Mouse (Mus musculus): ENCODE measurements around the gene Slc35e3.

Slc35e3 gene

DNA sequence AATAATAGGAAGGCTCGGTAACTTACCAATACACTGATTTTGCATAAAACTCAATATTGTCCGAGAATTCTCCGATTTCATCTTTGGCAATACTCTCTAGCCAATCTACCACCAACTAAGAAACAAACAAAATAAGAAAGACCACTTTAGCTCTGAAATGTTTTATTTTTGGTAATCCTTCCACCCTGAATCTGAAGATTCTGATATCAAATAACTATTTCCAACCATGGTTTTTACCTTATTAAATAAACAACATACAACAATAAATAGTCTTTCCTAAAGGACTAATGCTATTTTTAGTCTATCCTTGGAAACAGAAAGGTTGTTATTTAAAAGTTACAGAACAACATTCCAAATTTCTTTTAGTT lies 30.9 kb upstream of the Slc35e3 start:
- ATAC-seq (ENCODE audit: insufficient number of reproducible peaks, low FRiP score, low TSS enrichment), result no peak

DNA sequence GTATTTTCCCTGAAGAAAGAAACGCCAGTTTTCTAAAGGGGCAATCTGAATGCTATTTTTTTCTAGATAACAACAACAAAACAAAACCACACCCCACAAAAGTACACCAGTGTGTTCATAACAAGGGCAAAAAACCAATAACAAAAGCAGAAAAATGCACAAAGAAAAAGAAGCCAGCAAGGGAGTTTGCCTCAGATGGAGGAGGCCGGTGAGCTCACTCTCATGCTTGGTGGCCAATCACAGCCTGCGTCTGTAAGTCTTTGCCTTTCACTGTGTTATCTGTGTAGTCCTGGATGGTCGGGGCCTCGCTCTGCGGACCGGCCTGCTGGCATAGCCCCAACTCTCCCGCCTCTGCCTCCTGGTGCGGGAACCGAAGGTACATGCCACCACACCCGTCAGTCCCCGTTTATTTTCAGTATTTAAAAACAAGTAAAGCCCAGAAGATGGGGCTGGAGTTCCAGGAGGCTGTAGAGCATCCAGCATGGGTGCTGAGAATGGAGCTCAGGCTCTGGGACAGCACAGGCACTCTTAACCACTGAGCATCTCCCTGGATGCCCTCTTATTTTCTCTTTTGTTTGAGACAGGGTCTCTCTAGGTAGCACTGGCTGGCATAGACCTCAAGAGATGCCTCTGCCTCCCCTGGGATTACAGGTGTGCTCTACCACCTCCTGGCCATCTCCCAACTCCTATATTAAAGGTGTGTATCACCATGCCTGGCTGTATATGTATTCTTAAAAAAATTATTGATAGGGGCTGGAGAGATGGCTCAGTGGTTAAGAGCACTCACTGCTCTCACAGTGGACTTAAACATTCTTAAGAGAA lies 30.3 kb upstream of the Slc35e3 start:
- no peak for ATAC-seq (ENCODE audit: insufficient number of reproducible peaks, low FRiP score, low TSS enrichment)

DNA sequence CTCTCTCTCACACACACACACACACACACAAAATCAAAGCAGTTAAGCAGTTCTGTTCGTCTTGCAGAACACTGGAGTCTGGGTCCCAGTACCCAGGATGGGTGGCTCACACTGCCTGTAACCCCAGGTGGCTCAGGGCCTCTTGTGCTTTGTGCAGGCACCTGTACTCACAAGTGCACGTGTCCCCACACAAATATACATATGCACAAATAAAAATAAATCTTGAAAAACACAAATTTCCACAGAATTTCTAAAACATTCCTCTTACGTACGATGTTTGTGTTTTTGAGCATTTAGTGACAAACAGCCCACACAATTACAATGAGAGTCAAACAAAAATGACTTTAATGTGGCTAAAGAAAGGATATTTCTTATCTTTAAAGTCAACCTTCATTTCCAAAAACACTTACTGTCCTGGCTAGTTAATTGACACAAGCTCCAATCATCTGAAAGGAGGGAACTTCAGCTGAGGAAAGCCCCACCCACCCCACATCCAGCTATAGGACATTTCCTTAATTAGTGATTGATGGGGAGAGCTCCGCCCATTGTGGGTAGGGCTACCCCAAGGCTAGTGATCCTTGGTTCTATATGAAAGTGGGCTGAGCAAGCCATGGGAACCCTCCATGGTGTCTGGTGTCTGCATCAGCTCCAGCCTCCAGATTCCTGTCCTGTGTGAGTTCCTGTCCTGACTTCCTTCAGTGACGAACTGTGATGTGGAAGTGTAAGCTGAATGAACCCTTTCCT lies 29.4 kb upstream of the Slc35e3 start:
- no peak for ATAC-seq (ENCODE audit: insufficient number of reproducible peaks, low FRiP score, low TSS enrichment)

DNA sequence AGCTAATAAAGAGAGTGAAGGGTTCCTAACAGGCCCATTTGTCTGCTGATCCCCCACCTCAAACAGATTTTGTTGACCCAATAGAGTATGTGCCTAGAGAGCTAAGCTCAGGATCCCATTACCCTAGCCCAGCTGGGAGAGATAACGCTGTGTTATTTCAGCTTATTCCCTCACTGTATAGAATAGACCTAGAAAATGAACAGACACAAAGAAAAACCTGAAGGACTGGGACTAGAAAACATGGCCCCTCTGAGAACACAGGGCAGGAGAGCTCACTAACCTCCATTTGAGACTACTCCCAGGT lies 28.6 kb upstream of the Slc35e3 start:
- ATAC-seq (ENCODE audit: insufficient number of reproducible peaks, low FRiP score, low TSS enrichment), result no peak

DNA sequence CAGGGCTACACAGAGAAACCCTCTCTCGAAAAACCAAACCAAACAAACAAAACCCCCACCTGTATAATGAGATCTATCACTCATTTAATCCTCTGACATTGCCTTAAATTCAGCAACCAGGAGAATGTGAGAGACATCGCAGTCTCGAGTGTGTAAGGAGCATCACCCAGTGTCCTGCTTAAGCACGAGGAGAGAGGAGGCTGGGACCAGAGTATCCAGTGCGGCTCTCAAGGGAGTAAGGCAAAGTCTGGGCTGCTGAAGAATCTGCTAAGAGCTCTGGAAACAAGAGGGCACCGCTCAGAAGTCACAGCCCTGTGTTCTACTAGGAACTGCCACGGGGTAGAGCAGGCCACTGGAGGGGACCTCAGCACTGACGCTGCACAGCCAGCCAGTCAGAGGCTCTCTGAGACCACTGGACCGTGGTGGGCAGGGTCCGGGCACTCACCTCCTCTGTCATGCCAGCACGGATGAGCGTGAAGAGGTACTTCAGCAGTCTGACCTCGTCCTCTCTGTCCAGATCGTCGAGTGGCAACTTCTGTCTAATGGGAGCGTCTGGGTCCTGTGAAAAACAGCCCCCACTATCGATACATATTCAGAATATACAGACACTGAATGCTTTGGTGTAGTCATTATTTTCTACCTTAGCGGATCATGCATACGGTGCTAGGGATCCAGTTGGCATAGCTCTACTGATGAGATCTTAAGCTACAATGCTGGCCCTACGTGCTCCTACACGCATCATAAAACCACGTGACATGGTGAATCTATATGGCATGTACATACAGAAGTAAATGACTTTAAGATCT lies 28.0 kb upstream of the Slc35e3 start:
- no peak for ATAC-seq (ENCODE audit: insufficient number of reproducible peaks, low FRiP score, low TSS enrichment)

DNA sequence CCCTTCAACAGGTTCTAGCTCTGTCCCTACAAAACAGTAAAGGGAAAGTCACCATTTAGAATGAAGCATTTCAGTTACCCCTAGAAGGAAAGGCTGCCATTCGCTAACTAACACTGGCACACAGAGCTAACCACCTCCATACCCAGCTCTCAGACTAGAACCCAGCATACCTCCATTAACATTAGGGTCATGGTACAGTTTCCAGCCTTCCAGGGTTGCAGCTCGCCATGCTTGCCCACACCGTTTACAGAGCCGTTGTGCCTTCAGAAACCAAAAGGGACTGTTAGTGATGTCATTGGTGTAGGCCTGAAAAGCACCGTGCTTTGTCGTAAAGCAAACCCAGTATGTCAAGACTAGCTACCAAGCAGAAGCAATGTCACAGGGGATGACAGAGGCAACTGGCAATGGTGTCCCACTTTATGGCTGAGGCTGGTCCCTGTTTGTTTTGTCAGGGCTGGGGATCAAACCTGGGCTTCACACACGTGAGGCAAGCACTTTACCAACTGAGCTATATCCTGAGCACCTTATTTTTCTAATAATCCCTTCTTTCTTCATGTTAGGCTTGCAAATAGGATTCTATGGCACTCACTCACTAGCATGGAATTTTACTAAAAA lies 27.0 kb upstream of the Slc35e3 start:
- no peak for ATAC-seq (ENCODE audit: insufficient number of reproducible peaks, low FRiP score, low TSS enrichment)

DNA sequence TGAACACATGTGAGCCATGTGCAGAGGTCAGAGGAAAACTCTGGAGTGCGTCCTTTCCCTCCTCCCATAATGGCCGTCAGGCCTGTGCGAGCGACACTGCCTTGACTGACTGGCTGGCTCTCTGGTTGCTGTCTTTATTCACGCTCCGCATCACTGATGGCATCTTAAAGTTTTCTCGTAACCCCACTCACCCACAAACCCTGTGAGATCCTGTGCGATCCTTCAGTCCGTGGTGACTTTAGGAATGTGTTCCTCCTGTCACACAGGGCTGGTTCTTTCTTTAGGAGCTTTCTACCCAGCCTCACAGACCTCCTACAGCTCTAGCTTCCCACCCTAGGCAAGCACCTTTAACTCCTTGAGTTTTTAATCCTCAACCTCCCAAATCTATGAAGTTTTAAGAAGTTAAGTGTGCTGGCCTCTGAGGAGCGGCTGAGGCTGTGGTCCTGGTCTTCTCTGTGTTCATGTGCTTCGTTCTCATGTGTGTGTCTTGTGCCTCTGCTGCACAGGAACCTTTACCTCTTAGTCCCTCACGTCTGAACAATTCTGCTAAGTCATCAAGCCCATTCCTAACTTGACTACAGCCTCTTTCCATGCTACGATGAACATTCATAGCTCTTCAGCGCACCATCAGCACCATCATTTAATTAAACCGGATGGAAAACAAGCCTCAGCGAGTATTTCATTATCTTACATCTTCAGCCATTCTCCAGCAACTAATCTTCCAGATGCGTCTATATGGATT lies 26.4 kb upstream of the Slc35e3 start:
- ATAC-seq (ENCODE audit: insufficient number of reproducible peaks, low FRiP score, low TSS enrichment), result no peak

DNA sequence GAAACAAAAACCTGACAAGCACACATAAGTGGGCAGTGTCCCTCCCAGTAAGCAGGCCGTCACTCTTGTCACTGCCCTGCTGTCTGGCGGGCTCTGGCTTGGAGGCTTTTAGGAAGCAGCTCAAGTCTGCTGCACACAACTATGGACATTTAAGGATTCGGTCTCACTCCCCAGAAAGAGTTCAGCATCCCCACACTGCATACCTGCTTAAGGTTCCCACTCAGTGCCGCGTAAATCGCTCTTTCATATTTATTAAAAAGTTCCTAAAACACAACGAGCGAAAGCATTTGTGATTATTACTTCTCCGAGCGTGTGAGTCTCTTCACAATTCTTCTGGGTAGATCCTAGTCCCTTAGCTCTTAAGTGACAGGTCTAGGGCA lies 25.0 kb upstream of the Slc35e3 start:
- no peak for ATAC-seq (ENCODE audit: insufficient number of reproducible peaks, low FRiP score, low TSS enrichment)

DNA sequence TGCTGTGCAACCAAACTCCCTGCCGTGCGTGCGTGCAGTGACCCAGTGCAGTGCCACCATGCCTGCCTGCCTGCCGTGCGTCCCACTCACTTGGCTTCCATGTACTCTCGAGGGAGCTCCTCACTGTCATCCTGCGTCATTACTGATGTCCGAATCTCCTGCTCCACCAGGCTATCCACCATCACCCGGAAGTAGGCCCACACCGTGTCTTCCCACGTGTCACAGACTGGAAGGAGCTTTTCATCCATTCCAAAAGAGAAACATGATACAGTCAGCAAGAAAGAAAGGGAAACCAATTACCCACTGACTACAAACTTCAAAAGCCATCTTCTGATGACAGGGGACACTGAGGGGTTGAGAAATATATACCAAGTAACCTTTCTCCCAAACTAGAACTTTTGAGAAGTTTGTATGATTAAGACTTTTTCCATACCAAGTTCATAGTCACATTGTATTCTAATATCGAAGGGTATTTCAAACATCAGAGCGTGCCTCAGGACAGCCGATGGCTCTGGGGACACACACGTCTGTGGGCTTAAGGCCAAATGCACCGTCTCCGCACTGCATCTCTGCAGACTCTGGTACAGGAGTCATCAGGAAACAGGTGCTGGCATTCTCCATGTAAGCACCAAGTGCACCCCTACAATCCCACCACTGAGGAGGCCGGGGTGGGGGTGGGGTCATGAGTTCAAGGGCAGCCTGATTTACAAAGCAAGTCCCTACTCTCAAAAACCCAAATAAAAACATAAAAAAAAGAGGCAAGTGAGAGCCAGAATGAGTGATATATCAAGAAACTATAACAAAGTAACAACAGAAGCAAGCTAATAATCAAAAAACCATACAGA lies 24.3 kb upstream of the Slc35e3 start:
- no peak for ATAC-seq (ENCODE audit: insufficient number of reproducible peaks, low FRiP score, low TSS enrichment)

DNA sequence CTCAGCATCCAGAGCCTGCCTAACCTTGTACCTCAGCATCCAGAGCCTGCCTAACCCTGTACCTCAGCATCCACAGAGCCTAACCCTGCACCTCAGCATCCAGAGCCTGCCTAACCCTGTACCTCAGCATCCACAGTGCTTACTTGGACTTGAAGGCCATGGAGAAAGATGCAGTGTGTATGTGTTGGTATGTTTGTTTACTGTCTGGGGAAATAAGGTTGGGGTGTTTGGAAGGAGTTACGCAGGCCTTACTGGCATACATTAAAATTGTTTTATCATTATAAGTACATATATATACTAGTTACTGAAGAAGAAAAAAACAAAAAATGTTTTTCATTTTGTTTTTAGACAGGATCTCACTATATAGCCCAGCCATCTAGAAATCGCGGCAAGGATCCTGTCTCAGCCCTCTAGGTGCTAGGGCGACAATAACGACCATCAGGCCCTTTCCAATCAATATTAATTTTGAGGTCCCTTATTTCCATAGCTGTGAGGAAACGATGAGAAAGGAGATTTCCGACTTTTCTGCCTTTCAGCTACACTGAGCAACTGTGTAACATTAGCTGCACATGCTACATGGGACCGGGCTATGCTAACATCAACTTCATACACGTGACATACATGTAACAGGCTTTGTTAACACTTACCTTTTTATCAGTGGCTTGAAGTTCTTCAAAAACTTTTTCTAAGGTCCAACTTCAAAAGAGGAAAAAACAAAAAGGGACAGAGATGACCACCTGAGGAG lies 23.5 kb upstream of the Slc35e3 start:
- ATAC-seq (ENCODE audit: insufficient number of reproducible peaks, low FRiP score, low TSS enrichment), result no peak

DNA sequence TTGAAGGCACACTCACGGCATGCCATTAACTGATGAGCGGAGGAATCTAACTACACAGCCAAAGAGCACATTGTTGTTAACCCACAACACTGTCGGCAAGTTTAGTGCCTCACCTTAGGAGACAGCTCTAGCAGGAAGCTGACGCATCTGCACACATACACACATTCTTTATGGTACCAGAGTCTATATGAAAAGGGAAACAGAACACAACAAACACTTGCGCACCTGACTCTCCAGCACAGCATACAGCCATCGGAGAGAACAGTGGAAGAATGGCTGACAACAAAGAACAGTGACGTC lies 21.9 kb upstream of the Slc35e3 start:
- ATAC-seq (ENCODE audit: insufficient number of reproducible peaks, low FRiP score, low TSS enrichment), result no peak

DNA sequence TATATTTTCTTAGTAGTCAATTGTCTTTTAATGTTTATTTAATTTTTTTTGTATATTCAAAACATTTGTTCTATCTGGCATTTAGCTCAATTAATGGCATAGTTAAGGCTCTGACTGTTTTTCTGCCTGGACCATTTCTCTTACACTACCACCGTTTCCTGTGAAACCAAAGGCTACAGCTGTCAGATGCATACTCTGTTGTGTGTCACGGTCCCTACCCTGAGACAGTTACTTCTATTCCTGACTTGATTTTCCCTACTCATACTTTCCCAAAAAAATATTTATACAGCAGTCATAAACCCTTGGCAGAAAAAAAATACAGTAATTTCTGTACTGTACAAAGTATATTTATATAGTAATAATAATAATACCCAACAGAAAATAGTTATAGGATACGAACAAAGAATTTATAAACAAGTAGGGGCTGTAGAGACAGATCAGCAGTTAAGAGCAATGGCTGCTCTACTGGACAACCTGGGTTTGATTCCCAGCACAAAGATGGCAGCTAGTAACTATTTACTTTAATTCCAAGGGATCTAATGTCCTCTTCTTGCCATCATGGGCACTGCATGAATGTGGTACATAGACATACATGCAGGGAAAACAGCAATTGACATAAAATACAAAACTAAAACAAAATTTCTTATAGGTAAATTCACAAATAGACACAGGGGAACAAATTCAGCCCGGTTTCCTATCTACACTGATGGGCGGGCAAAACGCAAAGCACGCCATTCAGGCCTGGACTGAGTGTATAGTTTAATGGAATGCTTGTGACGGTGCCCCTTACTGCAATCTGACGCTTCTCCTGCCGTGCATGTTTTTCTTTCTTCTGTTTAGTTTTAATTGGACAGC lies 21.3 kb upstream of the Slc35e3 start:
- ATAC-seq (ENCODE audit: insufficient number of reproducible peaks, low FRiP score, low TSS enrichment), result no peak

DNA sequence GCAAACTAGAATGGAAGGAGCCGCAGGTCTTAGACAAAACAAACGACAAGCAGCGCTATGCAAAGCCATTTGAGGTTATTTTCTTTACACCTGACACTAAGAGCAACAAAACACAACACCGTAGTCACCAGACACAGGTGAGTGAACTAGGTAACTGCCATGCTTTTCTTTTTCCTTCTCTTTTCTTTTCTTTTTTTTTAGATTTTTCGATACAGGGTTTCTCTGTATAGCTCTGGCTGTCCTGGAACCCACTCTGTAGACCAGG lies 20.7 kb upstream of the Slc35e3 start:
- no peak for ATAC-seq (ENCODE audit: insufficient number of reproducible peaks, low FRiP score, low TSS enrichment)

DNA sequence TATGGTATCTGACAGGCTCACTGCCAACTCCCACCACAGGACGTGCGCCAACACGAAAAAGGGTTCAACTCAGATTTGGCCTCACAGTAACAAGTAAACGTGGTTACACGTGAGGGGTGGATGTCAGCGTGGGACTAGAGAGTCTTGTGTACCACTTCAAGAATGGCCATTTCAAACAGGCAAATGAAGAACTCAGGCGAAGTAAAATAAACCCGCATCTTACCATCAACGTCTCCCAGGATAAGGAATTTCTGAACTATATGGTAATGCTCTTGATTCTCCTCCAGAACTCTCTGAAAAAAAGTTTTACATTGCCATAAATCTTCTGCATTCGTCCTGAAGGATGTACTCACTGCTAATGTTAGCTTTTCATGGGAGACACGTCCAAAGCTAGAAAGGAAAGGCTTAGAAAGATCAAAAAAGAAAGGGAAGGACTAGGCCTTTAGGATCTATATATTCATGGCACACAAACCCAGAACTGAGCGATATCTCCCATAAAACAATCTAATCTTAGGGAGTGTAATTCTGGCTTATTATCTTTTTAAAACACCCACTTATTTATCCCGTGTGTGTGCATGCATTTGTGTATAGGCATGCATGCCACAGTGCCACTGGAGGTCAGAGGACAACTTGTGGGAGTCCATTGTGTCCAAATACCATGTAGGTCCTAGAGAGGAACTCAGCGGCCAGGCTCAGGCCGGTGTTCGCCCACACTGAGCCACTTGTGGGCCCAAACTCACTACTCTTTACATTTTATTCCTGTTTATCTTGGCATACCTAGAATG lies 20.1 kb upstream of the Slc35e3 start:
- no peak for ATAC-seq (ENCODE audit: insufficient number of reproducible peaks, low FRiP score, low TSS enrichment)

DNA sequence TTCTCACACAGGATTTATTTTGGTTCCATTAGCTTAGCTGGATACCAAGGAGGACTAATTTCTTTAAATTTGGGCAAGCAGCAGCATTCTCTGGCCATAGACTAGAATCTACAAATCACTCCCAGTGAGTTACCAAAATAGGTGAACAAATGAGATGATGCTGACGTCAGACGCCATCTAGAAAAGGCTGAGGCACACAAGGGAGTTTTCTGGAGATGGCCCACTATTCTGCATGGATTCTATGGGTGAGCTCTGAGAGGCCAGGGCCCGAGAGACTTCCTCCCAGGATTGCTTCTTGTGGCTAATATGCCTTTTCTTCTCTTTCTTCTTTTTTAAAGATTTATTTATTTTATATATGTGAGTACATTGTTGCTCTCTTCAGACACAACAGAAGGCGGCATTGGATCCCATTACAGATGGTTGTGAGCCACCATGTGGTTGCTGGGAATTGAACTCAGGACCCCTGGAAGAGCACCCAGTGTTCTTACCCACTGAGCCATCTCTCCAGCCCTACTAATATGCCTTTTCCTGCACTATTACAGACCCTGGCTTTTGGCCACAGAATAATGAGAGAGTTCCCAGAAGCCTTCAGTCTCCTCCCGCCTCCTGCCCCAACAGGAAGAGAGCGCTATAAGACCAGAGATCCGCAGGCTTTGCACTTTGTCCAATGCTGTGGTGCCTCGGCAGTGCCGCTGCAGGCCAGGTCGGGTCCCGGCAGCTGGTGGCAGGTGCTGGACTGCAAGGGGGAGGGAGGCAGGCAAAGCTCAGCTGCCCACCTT lies 19.1 kb upstream of the Slc35e3 start:
- ATAC-seq (ENCODE audit: insufficient number of reproducible peaks, low FRiP score, low TSS enrichment), result no peak

DNA sequence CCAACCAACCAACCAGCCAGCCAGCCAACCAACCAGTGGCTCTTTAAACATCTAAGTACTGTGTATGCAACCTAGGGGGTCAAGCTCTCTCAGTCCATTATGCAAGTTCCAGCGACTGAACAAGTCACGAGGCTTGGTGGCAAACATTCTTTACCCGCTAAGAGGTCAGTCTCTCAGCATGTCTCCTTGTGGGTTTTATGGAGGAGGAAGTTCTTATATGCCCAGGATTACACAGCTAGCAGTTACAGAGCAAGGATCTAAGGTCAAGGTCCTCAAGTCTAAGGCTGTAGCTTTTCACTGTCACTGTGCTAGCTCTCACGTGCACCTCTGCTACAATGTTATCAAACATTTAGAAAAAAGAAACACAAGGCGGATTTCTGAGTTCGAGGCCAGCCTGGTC lies 18.4 kb upstream of the Slc35e3 start:
- ATAC-seq (ENCODE audit: insufficient number of reproducible peaks, low FRiP score, low TSS enrichment), result no peak

Measured in cerebellum, adult (tissue).